Mouse (Mus musculus): ENCODE measurements around the gene Napepld.
"Not testable (repeated sequence)": the region's sequence is repeated elsewhere in the genome, so short reads cannot be mapped to it uniquely, and the experiment has no call there.

The Napepld gene

GRCm38 (mm10) chr5:21660850-21661249, 40.3 kb downstream of the Napepld start:
- no peak for DNase-seq

- peak; percentile 87 for DNase-seq
Measured at GRCm38 (mm10) chr5:21658623-21659395, 42.4 kb downstream of the Napepld start.

DNA sequence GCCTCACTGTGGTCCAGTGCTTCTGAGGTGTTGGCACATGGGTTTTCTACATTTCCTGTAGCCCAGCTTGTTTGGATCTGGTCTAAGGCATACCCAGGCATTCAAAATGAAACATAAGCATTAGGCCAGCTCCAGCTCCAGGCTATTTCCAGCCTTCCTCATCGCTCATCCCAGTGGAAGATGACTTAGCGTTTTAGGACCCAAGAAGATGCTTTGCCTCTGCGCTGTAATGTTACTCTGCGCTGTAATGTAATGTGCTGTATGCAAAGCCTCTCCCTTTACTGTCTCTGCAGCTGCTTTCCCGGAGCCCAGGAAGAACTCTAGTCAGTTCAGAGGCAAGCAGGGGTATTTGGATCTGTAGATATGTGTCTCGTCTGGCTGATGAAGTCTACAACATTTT, 43.2 kb downstream of the Napepld start:
- no peak for DNase-seq

- no peak for DNase-seq
Measured at GRCm38 (mm10) chr5:21656912-21657311, 44.3 kb downstream of the Napepld start.

DNA sequence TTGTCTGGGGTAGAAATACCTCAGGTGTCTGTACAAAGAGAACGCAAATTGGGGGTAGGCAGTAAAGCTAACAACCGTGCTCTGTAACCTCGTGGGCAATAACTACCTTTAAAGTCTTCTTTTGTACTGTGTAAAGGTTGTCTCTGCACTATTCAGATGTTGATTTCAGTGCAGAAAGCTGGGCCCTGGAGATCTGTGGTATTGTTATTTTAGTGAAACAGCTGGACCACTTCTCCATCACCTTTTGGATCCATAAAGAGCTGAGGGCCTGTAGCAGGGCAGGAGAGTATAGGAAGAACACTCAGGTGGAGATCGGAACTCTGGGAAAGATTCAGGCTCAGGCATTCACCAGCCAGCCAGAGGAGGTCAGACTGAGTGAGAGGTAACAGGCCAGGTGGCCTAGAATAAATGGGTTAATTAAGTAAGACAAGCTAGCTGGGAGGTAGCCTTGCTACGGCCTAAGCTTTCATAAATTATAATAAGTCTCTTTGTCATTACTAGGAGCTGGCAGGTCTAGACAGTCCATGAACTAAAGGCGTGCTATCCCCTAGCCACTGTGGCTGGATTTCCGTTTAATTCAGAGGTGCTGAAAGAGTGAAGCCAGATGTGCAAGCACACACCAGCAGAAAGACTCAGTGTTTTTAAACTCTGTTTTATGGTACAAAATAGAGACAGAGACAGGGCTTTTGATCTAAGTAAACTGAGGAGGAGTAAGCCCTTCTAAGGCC, 49.1 kb downstream of the Napepld start:
- DNase-seq: no peak

- no peak for DNase-seq
Measured at GRCm38 (mm10) chr5:21650736-21651135, 50.5 kb downstream of the Napepld start.

GRCm38 (mm10) chr5:21646133-21646491, 55.1 kb downstream of the Napepld start:
- DNase-seq: no peak

DNA sequence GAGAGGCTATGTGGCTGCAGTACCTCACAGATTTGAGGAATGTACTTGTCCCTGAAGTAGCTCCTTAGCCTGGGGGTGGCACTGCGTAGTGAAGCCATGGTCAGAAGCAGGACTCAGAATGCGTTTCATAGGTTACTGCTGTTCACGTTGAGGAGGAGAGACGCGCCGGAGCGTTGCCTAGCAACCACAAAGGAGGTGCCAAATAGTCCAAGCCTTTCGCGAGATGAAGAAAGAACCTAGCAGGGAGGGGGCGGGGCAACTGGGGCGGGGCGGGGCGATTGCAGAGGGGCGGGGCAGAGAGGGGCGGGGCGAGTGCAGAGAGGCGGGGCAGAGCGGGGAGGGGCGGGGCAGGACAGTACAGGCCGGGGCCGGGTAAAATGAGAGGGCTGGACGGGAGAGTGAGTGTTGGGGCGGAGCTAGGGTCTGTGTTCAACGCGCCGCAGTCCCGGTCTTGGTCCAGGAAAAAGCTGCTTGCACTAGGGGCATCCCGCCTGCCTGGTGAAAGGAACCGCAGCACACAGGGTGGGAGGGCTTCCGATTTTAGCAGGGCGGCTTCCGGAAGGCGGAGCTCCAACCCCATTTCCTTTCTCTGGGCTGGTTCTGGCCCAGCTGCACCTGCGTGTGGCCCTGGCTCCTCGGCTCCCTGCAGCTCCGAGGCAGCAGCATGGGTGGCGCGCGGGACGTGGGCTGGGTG, 55.6 kb downstream of the Napepld start, which contains the start of the genes Fbxl13 and Armc10:
Gene Fbxl13 (minus strand): TSS at position 196 of the 694 bp plus-strand sequence.
Gene Armc10 (plus strand): TSS at position 375 of the 694 bp plus-strand sequence.
- peak; percentile 93 for DNase-seq

GRCm38 (mm10) chr5:21644891-21645438, 56.2 kb downstream of the Napepld start:
- DNase-seq: no peak

GRCm38 (mm10) chr5:21643606-21644005, 57.6 kb downstream of the Napepld start:
- DNase-seq: no peak

DNA sequence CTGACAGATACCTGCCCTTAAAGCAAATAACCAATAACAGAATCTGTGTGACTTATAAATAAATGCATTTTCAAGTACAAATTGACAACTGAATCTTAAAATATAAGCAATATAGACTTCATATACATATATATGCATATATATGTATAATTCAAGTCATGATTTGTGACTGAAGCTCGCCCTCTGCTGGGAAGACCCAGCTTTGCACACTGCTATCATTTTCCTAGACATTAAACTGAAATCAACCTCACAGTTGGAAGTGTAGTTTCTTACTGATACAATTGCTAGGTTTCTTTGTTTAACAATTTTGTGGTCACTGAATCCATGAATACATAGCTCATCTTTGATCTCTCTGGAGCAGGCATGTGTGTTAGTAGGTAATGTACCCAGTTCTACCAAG, 60.2 kb downstream of the Napepld start:
- peak; percentile 37 for DNase-seq

GRCm38 (mm10) chr5:21625916-21626315, 75.3 kb downstream of the Napepld start:
- DNase-seq: no peak

GRCm38 (mm10) chr5:21616450-21617009, 84.7 kb downstream of the Napepld start:
- no peak for DNase-seq

DNA sequence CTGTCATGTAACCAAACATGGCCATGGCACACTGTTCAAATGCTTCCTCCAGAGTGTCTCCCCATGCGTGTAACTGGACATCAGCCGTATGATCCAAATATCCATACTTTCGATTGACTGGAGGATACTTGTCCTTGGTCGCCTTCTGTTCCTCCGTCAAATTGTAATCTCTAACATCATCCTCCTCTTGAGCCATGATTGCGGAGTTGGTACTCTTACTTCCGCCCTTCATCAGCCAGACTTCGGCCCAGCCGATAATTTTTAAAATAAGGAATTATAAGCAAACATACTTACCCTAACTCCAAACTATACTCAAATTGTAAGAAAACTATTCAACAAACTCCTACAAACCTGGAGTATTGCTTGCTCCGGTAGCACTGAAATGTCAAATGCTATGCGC, 86.9 kb downstream of the Napepld start:
- not testable (repeated sequence) for DNase-seq

Measured in kidney, postnatal 14 days (tissue).